Mouse (Mus musculus) C2C12 (cell line): ENCODE results near the gene Bhlha15.

Experiments used
- CTCF ChIP-seq: IDR thresholded peaks from one replicate; pipeline ENCODE4 v1.5.1; 2011; ENCODE audit not compliant: control insufficient read depth, insufficient read depth, insufficient read length
- MAX ChIP-seq: IDR thresholded peaks from one replicate; pipeline ENCODE4 v1.6.1; 2011; ENCODE audit warnings: mild to moderate bottlenecking, control low read depth
- MYOD1 ChIP-seq: IDR thresholded peaks from one replicate; pipeline ENCODE4 v1.6.1; 2011; ENCODE audit warnings: low read depth; ENCODE audit not compliant: control insufficient read depth, insufficient read length
- MYOG ChIP-seq: IDR thresholded peaks from one replicate; pipeline ENCODE4 v1.6.1; 2011; ENCODE audit not compliant: control insufficient read depth, insufficient read length; ENCODE audit errors: extremely low read depth
- USF1 ChIP-seq: IDR thresholded peaks from one replicate; pipeline ENCODE4 v1.6.1; 2011; ENCODE audit warnings: low read depth, mild to moderate bottlenecking, control low read depth, moderate library complexity

DNA sequence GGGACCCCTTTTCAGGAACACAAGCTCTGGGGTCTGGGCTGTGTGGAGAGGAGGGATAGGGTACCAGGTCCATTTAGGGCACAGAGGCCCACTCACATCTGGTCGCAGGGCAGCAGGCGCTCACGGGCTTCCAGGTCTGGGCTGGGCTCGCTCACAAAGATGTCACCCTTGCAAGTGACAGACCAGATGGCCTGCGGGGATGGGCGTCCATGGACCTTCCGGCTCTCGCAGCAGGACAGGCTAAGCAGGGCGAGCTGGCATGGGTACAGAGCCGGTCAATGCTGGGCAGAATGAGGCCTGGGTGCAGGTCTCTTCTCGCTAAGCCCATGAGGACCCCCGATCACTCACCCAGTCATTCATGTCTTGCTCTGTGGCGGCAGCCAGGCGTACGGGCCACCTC, 16.0 kb downstream of the Bhlha15 start:
- TF ChIP-seq CTCF (no peak), MAX (no peak), MYOD1 (no peak), MYOG (no peak), USF1 (no peak)
